Mouse (Mus musculus): ENCODE measurements around the gene Dnaaf5. TPM values are rescaled to one million over a fixed set of nuclear protein-coding genes. Genes with fewer than 3 reads are reported as not detected.

Gene Dnaaf5
- total RNA-seq, 1 experiment, result 22.8 TPM

- H3K4me1 ChIP-seq (ENCODE audit: control insufficient read depth in 2 of 2, insufficient read depth in 2 of 2, low read length in 2 of 2, poor library complexity in 1 of 2), result peaks cover 4 to 18% of the 10 kb centered on the region in 2 experiments
- H3K4me3 ChIP-seq (ENCODE audit: insufficient read depth in 1 of 2, low read depth in 1 of 2, low read length in 2 of 2, poor library complexity in 1 of 2, severe bottlenecking in 1 of 2), result no peak overlapping the region
- H3K9me3 ChIP-seq (ENCODE audit: control insufficient read depth, insufficient read depth, low read depth, low read length), result no peaks in the 10 kb centered on the region
- H3K36me3 ChIP-seq (ENCODE audit: control insufficient read depth, insufficient read depth, low read length, poor library complexity, severe bottlenecking), result no peaks in the 10 kb centered on the region; the same call in 1 of the 2 replicates
- H3K9ac ChIP-seq (ENCODE audit: insufficient read depth, low read depth, low read length, poor library complexity, severe bottlenecking), result no peak overlapping the region
- in situ Hi-C loops (cut with MboI; ENCODE audit: low sequenced_read_pairs in 2 of 2, unreplicated experiment in 2 of 2), result no loop called here
- no peak for DNase-seq (ENCODE audit: low read depth, low spot score)
- TF ChIP-seq ZC3H11A (IDR thresholded peaks at IDR 0.05; ENCODE audit: borderline replicate concordance, low read depth, low read length) (no peak), HCFC1 (IDR thresholded peaks at IDR 0.05; ENCODE audit: borderline replicate concordance, insufficient read depth, low read length) (no peak), MAFK (IDR thresholded peaks at IDR 0.05; ENCODE audit: insufficient read depth, low read depth, low read length) (no peak), ZNF384 (IDR thresholded peaks at IDR 0.05; ENCODE audit: low read depth, low read length) (no peak), CHD2 (IDR thresholded peaks at IDR 0.05; ENCODE audit: low read depth, low read length) (no peak)
- H3K27ac ChIP-seq (ENCODE audit: insufficient read depth, low read depth, low read length, poor library complexity, severe bottlenecking), result no peak overlapping the region
These were observed 53.3 kb downstream of the Dnaaf5 start for GRCm38 (mm10) chr5:139203312-139203711.

GRCm38 (mm10) chr5:139206081-139206480 lies 56.1 kb downstream of the Dnaaf5 start:
- peaks cover 8% of the 10 kb centered on the region; the same call in 1 of the 2 replicates for H3K36me3 ChIP-seq (ENCODE audit: control insufficient read depth, insufficient read depth, low read length, poor library complexity, severe bottlenecking)
- H3K9me3 ChIP-seq (ENCODE audit: control insufficient read depth, insufficient read depth, low read depth, low read length), result no peaks in the 10 kb centered on the region
- in situ Hi-C loops (cut with MboI; ENCODE audit: low sequenced_read_pairs in 2 of 2, unreplicated experiment in 2 of 2), result no loop called here
- DNase-seq (ENCODE audit: low read depth, low spot score), result no peak
- H3K27ac ChIP-seq (ENCODE audit: insufficient read depth, low read depth, low read length, poor library complexity, severe bottlenecking), result no peak overlapping the region
- H3K4me1 ChIP-seq (ENCODE audit: control insufficient read depth in 2 of 2, insufficient read depth in 2 of 2, low read length in 2 of 2, poor library complexity in 1 of 2), result peaks cover 2 to 16% of the 10 kb centered on the region in 2 experiments; a peak in 3 of 4 replicates
- TF ChIP-seq ZNF384 (IDR thresholded peaks at IDR 0.05; ENCODE audit: low read depth, low read length) (no peak), HCFC1 (IDR thresholded peaks at IDR 0.05; ENCODE audit: borderline replicate concordance, insufficient read depth, low read length) (no peak), ZC3H11A (IDR thresholded peaks at IDR 0.05; ENCODE audit: borderline replicate concordance, low read depth, low read length) (no peak)
- H3K9ac ChIP-seq (ENCODE audit: insufficient read depth, low read depth, low read length, poor library complexity, severe bottlenecking), result no peak overlapping the region
- no peak overlapping the region for H3K4me3 ChIP-seq (ENCODE audit: insufficient read depth in 1 of 2, low read depth in 1 of 2, low read length in 2 of 2, poor library complexity in 1 of 2, severe bottlenecking in 1 of 2)

DNA sequence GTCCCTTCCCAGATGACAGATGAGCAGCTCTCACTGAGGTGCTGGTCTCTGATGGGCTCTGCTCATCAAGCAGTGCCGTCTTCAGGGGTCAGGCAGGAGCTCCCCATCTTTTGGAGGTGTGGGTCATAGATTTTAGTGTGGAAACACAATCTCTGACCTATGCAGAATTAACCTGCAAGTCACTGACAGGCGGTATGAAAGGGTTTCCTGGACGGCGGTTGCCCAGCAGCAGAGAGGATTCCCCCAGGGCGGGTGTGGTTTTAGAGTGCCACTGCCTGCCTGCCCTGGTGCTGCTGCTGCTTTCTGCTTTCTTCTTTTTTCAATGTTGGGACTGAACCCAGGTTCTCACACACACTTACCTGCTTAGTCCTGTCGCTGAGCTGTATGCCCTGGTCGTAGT lies 56.5 kb downstream of the Dnaaf5 start:
- Histone ChIP-seq H3K9ac (ENCODE audit: insufficient read depth, low read depth, low read length, poor library complexity, severe bottlenecking) (no peak overlapping the region), H3K4me1 (ENCODE audit: control insufficient read depth in 2 of 2, insufficient read depth in 2 of 2, low read length in 2 of 2, poor library complexity in 1 of 2) (peaks cover 2 to 16% of the 10 kb centered on the region in 2 experiments; a peak in 3 of 4 replicates), H3K27ac (ENCODE audit: insufficient read depth, low read depth, low read length, poor library complexity, severe bottlenecking) (no peak overlapping the region), H3K9me3 (ENCODE audit: control insufficient read depth, insufficient read depth, low read depth, low read length) (no peaks in the 10 kb centered on the region), H3K4me3 (ENCODE audit: insufficient read depth in 1 of 2, low read depth in 1 of 2, low read length in 2 of 2, poor library complexity in 1 of 2, severe bottlenecking in 1 of 2) (no peak overlapping the region), H3K36me3 (ENCODE audit: control insufficient read depth, insufficient read depth, low read length, poor library complexity, severe bottlenecking) (peaks cover 8% of the 10 kb centered on the region; the same call in 1 of the 2 replicates)
- TF ChIP-seq ZNF384 (IDR thresholded peaks at IDR 0.05; ENCODE audit: low read depth, low read length) (no peak), HCFC1 (IDR thresholded peaks at IDR 0.05; ENCODE audit: borderline replicate concordance, insufficient read depth, low read length) (no peak)
- in situ Hi-C loops (cut with MboI; ENCODE audit: low sequenced_read_pairs in 2 of 2, unreplicated experiment in 2 of 2), result no loop called here
- no peak for DNase-seq (ENCODE audit: low read depth, low spot score)

GRCm38 (mm10) chr5:139208183-139208582 lies 58.2 kb downstream of the Dnaaf5 start:
- Histone ChIP-seq H3K27ac (ENCODE audit: insufficient read depth, low read depth, low read length, poor library complexity, severe bottlenecking) (no peak overlapping the region), H3K9ac (ENCODE audit: insufficient read depth, low read depth, low read length, poor library complexity, severe bottlenecking) (no peak overlapping the region), H3K4me1 (ENCODE audit: control insufficient read depth in 2 of 2, insufficient read depth in 2 of 2, low read length in 2 of 2, poor library complexity in 1 of 2) (peaks cover 0 to 13% of the 10 kb centered on the region in 2 experiments; a peak in 3 of 4 replicates), H3K9me3 (ENCODE audit: control insufficient read depth, insufficient read depth, low read depth, low read length) (no peaks in the 10 kb centered on the region), H3K36me3 (ENCODE audit: control insufficient read depth, insufficient read depth, low read length, poor library complexity, severe bottlenecking) (peaks cover 11% of the 10 kb centered on the region; the same call in 1 of the 2 replicates), H3K4me3 (ENCODE audit: insufficient read depth in 1 of 2, low read depth in 1 of 2, low read length in 2 of 2, poor library complexity in 1 of 2, severe bottlenecking in 1 of 2) (no peak overlapping the region)
- no peak for DNase-seq (ENCODE audit: low read depth, low spot score)
- in situ Hi-C loops (cut with MboI; ENCODE audit: low sequenced_read_pairs in 2 of 2, unreplicated experiment in 2 of 2), result no loop called here
- TF ChIP-seq CHD2 (IDR thresholded peaks at IDR 0.05; ENCODE audit: low read depth, low read length), result no peak
- no peak for TF ChIP-seq MAFK (IDR thresholded peaks at IDR 0.05; ENCODE audit: insufficient read depth, low read depth, low read length)
- no peak for TF ChIP-seq HCFC1 (IDR thresholded peaks at IDR 0.05; ENCODE audit: borderline replicate concordance, insufficient read depth, low read length)
- no peak for TF ChIP-seq ZNF384 (IDR thresholded peaks at IDR 0.05; ENCODE audit: low read depth, low read length)
- TF ChIP-seq ZC3H11A (IDR thresholded peaks at IDR 0.05; ENCODE audit: borderline replicate concordance, low read depth, low read length), result no peak

All from ES-E14 (cell line).